Mouse (Mus musculus) embryonic facial prominence, embryonic 13.5 days (tissue): Measurements from ENCODE around the gene Crmp1. TPM values are rescaled to one million over a fixed set of nuclear protein-coding genes. Genes with fewer than 3 reads are reported as not detected.

Experiments
- ATAC-seq: fragments of 200-750 bp; cut with Nextera tagmentation; 2 replicates; pipeline ENCODE4 v1.8.0; 2017; ENCODE audit warnings: low read depth; ENCODE audit not compliant: insufficient number of reproducible peaks, insufficient read depth, low FRiP score, low TSS enrichment
- H3K27ac ChIP-seq: fragments of 300-500 bp; sonication (generic); 2 replicates; pipeline ENCODE4 v1.5.1; 2015; ENCODE audit warnings: moderate library complexity, mild to moderate bottlenecking, inconsistent platforms
- H3K27me3 ChIP-seq: fragments of 300-500 bp; sonication (generic); 2 replicates; pipeline ENCODE4 v1.6.1; 2015; ENCODE audit warnings: mild to moderate bottlenecking, inconsistent platforms
- H3K36me3 ChIP-seq: fragments of 300-500 bp; sonication (generic); 2 replicates; pipeline ENCODE4 v1.6.1; 2015; ENCODE audit warnings: mild to moderate bottlenecking, inconsistent platforms
- H3K4me1 ChIP-seq: fragments of 300-500 bp; sonication (generic); 2 replicates; pipeline ENCODE4 v1.6.1; 2015; ENCODE audit warnings: inconsistent platforms
- H3K4me2 ChIP-seq: fragments of 300-500 bp; sonication (generic); 2 replicates; pipeline ENCODE4 v1.6.1; 2015; ENCODE audit warnings: moderate library complexity, mild to moderate bottlenecking, inconsistent platforms
- H3K4me3 ChIP-seq: fragments of 300-500 bp; sonication (generic); 2 replicates; pipeline ENCODE4 v1.5.1; 2015; ENCODE audit warnings: mild to moderate bottlenecking, inconsistent platforms
- H3K9ac ChIP-seq: fragments of 300-500 bp; sonication (generic); 2 replicates; pipeline ENCODE4 v1.6.1; 2015; ENCODE audit warnings: mild to moderate bottlenecking, inconsistent platforms
- H3K9me3 ChIP-seq: fragments of 300-500 bp; sonication (generic); 2 replicates; pipeline ENCODE4 v1.6.1; 2016; ENCODE audit warnings: inconsistent platforms
- WGBS: fragments of 180-500 bp; shearing (Covaris S2); methylation state at CpG from one replicate; pipeline ENCODE4 v1.1.7; 2015; ENCODE audit warnings: mixed read lengths; 5-methylcytosine and 5-hydroxymethylcytosine counted together
- polyA plus RNA-seq: library from polyadenylated mRNA; unstranded; fragments of >200 nt; fragmentation: Nextera tagmentation; extraction: Ambion mirVana; gene quantifications from 2 replicates; pipeline ENCODE4 v1.2.1, GENCODE M21; 2015

Gene Crmp1
- polyA plus RNA-seq, 1 experiment from 2014 or later = 26.4 TPM

DNA sequence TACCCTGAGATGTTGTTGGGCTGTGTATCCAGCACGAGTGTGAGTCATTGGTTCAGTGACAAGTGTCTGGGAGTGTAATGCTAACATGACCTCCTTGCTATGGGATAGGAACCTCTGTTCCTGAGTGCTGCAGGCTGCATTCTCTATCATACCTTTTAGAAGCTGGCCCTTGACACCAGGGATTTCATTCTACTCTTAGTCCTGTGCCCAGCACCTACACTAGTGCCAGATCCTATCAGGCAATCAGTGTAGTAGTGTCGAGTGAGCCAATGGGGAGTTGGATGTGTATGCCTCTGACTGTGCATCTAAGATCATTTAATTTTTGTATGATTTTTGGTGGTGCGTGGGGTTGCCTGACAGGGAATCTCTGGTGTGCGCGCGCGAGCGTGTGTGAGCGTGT lies 516 bp upstream of the Crmp1 start:
- peak overlapping the region; percentile 45 for H3K4me3 ChIP-seq
- peak overlapping the region; percentile 84 for H3K4me2 ChIP-seq
- ATAC-seq = no peak
- WGBS = 11% methylated on average over 9 of the region's 9 CpGs
- H3K36me3 ChIP-seq = no peaks in the 10 kb centered on the region
- H3K4me1 ChIP-seq = peaks cover 21% of the 10 kb centered on the region
- no peaks in the 10 kb centered on the region for H3K9me3 ChIP-seq
- no peak overlapping the region for H3K27ac ChIP-seq
- no peak overlapping the region for H3K9ac ChIP-seq
- peaks cover 77% of the 10 kb centered on the region for H3K27me3 ChIP-seq

GRCm38 (mm10) chr5:37242360-37243168 lies 824 bp downstream of the Crmp1 start:
- Histone ChIP-seq H3K36me3 (no peaks in the 10 kb centered on the region), H3K4me2 (peak overlapping the region; percentile 84), H3K9me3 (no peaks in the 10 kb centered on the region), H3K27ac (no peak overlapping the region), H3K4me1 (peaks cover 26% of the 10 kb centered on the region), H3K4me3 (peak overlapping the region; percentile 45), H3K9ac (no peak overlapping the region), H3K27me3 (peaks cover 83% of the 10 kb centered on the region)
- 9% methylated on average over 44 of the region's 44 CpGs for WGBS
- ATAC-seq = no peak

GRCm38 (mm10) chr5:37243169-37243886 lies 1.6 kb downstream of the Crmp1 start:
- Histone ChIP-seq H3K27ac (no peak overlapping the region), H3K9me3 (no peaks in the 10 kb centered on the region), H3K4me2 (no peak overlapping the region), H3K9ac (no peak overlapping the region), H3K36me3 (no peaks in the 10 kb centered on the region), H3K27me3 (peaks cover 83% of the 10 kb centered on the region), H3K4me1 (peaks cover 26% of the 10 kb centered on the region), H3K4me3 (no peak overlapping the region)
- WGBS = 2% methylated on average over 19 of the region's 19 CpGs
- no peak for ATAC-seq

- H3K4me1 ChIP-seq = peaks cover 26% of the 10 kb centered on the region
- H3K27ac ChIP-seq = no peak overlapping the region
- H3K9me3 ChIP-seq = no peaks in the 10 kb centered on the region
- peaks cover 83% of the 10 kb centered on the region for H3K27me3 ChIP-seq
- H3K4me2 ChIP-seq = no peak overlapping the region
- WGBS = 3% methylated on average over 13 of the region's 13 CpGs
- no peak overlapping the region for H3K9ac ChIP-seq
- H3K4me3 ChIP-seq = no peak overlapping the region
- no peak for ATAC-seq
- H3K36me3 ChIP-seq = no peaks in the 10 kb centered on the region
These were observed 2.4 kb downstream of the Crmp1 start for GRCm38 (mm10) chr5:37244161-37244560.

GRCm38 (mm10) chr5:37244666-37245242 lies 3.0 kb downstream of the Crmp1 start:
- Histone ChIP-seq H3K27ac (no peak overlapping the region), H3K4me2 (peak overlapping the region; percentile 89), H3K9me3 (no peaks in the 10 kb centered on the region), H3K9ac (no peak overlapping the region), H3K4me3 (no peak overlapping the region), H3K36me3 (no peaks in the 10 kb centered on the region), H3K27me3 (peaks cover 78% of the 10 kb centered on the region), H3K4me1 (peaks cover 26% of the 10 kb centered on the region)
- WGBS = 39% methylated on average over 9 of the region's 9 CpGs
- no peak for ATAC-seq

DNA sequence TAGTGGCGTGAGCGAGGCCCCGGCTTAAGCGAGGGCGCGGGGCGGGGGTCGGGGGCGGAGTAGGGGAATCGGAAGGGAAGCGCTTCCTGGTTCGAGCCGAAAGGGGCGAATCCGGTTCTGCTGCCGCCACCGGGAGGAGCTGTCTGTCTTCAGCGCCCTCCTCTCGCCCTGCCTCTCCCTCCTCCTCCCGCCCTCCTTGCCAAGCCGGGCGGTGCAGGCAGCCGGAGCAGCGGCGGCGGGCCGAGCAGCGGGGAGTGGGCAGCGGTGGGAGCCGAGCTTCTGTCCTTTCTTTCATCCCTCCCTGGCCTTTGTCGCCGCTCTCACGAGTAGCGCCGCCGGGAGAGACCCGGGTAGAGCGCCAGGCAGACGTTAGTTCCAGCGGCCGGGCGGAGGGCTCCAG lies 3.9 kb downstream of the Crmp1 start:
- H3K36me3 ChIP-seq = no peaks in the 10 kb centered on the region
- under 1% methylated on average over 38 of the region's 42 CpGs for WGBS
- 0 out of 2 replicates have a peak, but pooled peaks have one; percentile 30 for ATAC-seq
- H3K4me1 ChIP-seq = peaks cover 26% of the 10 kb centered on the region
- peak overlapping the region; percentile 89 for H3K4me2 ChIP-seq
- H3K9me3 ChIP-seq = no peaks in the 10 kb centered on the region
- H3K27ac ChIP-seq = no peak overlapping the region
- H3K27me3 ChIP-seq = peaks cover 69% of the 10 kb centered on the region
- peak overlapping the region; percentile 58 for H3K4me3 ChIP-seq
- H3K9ac ChIP-seq = peak overlapping the region; percentile 67

DNA sequence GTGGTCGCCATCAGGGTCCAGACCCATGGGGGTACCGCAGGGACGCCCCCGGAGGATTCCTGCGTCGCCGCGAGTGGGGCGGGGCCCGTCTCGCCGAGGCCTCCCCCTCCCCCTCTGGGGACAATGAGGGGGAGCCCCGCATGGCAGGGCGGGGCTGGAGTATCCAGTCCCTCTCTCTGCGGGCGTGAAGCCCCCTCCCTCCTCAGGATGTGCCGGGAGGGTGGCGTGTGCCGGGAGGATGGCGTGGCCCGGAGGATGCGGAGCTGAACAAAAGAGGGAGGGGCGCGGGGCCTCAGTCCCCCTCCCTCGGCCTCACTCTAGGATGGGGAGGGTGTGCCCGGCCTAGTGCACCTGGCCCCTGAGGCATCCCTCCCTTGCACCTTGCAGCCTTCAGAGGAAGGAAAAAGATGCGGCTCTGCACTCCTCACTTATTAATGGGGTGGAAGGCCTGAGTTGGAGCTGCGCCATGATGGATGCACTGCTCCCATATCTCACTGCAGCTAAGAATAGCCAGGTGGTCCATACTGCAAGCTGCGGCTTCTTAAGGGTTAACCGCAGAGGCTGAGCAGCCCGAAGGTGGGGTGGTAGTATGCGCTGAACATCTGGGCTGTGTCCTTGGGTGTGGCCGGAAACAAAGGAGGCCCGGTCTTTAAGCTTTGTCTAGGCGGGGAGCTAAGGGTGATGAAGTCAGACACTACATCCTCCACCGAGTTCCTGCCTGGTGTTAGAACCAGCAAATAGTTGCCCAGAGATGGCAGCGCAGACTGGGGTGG lies 4.6 kb downstream of the Crmp1 start:
- Histone ChIP-seq H3K27me3 (peaks cover 62% of the 10 kb centered on the region), H3K4me1 (peaks cover 26% of the 10 kb centered on the region), H3K9ac (peak overlapping the region; percentile 67), H3K36me3 (no peaks in the 10 kb centered on the region), H3K9me3 (no peaks in the 10 kb centered on the region), H3K4me2 (peak overlapping the region; percentile 89), H3K27ac (no peak overlapping the region), H3K4me3 (peak overlapping the region; percentile 58)
- ATAC-seq = peak; percentile 21; the same call in 1 of the 2 replicates
- WGBS = under 1% methylated on average over 28 of the region's 37 CpGs

DNA sequence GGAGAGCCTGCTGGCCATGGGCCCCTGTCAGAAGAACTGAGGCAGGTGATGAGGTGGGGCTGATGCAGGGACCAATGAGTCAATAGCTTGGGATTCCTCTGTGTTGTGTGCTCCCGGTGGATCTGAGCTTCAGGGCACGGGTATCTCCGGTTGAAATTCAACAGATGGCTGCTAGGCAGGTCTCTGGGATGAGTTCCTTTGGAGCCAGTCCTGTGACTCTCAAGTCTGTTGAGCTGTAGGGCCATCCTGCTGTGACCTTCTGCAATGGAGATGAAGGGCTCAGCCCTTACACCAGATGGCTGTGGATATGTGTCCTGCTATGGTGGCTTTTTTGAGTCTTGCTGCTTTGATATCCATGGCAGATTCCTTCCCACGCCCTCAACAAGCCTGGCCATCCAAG lies 5.7 kb downstream of the Crmp1 start:
- no peaks in the 10 kb centered on the region for H3K9me3 ChIP-seq
- no peak overlapping the region for H3K27ac ChIP-seq
- peaks cover 51% of the 10 kb centered on the region for H3K27me3 ChIP-seq
- no peak overlapping the region for H3K4me3 ChIP-seq
- 0 out of 2 replicates have a peak overlapping the region, but pooled peaks have one; percentile 14 for H3K4me2 ChIP-seq
- 55% methylated on average over 4 of the region's 4 CpGs for WGBS
- H3K36me3 ChIP-seq = no peaks in the 10 kb centered on the region
- no peak for ATAC-seq
- peaks cover 15% of the 10 kb centered on the region for H3K4me1 ChIP-seq
- H3K9ac ChIP-seq = no peak overlapping the region

DNA sequence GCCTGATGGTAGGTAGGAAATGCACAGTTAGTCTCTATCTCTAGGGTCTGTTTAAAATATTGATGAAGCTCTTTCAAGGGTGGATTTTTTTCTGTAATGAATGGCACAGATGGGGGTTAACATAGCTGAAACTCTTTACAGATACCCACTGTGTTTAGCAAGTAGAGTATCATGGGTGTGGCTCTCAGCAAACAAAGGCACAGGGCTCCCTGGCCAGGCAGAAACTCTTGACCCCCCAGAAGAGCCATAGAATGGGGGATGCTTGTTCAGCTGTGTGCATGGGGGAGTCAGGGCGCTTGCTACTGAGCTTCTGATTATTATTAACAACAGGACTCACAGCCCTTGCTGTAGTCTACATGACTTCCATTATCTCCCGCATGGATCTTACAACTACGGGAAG lies 7.1 kb downstream of the Crmp1 start:
- H3K9me3 ChIP-seq = no peaks in the 10 kb centered on the region
- H3K9ac ChIP-seq = no peak overlapping the region
- H3K27me3 ChIP-seq = peaks cover 37% of the 10 kb centered on the region
- no peak overlapping the region for H3K4me2 ChIP-seq
- no peaks in the 10 kb centered on the region for H3K36me3 ChIP-seq
- H3K27ac ChIP-seq = no peak overlapping the region
- ATAC-seq = no peak
- 82% methylated on average over 3 of the region's 3 CpGs for WGBS
- peaks cover 13% of the 10 kb centered on the region for H3K4me1 ChIP-seq
- no peak overlapping the region for H3K4me3 ChIP-seq

- Histone ChIP-seq H3K9ac (no peak overlapping the region), H3K9me3 (no peaks in the 10 kb centered on the region), H3K27ac (no peak overlapping the region), H3K27me3 (peaks cover 10% of the 10 kb centered on the region), H3K36me3 (no peaks in the 10 kb centered on the region), H3K4me3 (no peak overlapping the region), H3K4me1 (peaks cover 2% of the 10 kb centered on the region), H3K4me2 (no peak overlapping the region)
- WGBS = 68% methylated on average over 3 of the region's 3 CpGs
- ATAC-seq = no peak
These were observed 9.9 kb downstream of the Crmp1 start for GRCm38 (mm10) chr5:37251596-37251995.

GRCm38 (mm10) chr5:37252101-37252804 lies 10.5 kb downstream of the Crmp1 start:
- Histone ChIP-seq H3K36me3 (no peaks in the 10 kb centered on the region), H3K9me3 (no peaks in the 10 kb centered on the region), H3K4me1 (no peaks in the 10 kb centered on the region), H3K9ac (no peak overlapping the region), H3K4me3 (no peak overlapping the region), H3K4me2 (no peak overlapping the region), H3K27me3 (peaks cover 6% of the 10 kb centered on the region), H3K27ac (no peak overlapping the region)
- no peak for ATAC-seq
- WGBS = 68% methylated on average over 9 of the region's 9 CpGs
